Mouse (Mus musculus) CD4-positive, CD25-positive, alpha-beta regulatory T cell, adult 4 months (primary cell): ENCODE data around the gene G0s2. TPM values are rescaled to one million over a fixed set of nuclear protein-coding genes. Genes with fewer than 3 reads are reported as not detected.
A peak's percentile ranks its signal among the peaks of the same experiment; 100 is the strongest.
"Not testable (repeated sequence)": the region's sequence is repeated elsewhere in the genome, so short reads cannot be mapped to it uniquely, and the experiment has no call there.

Experiments used
- ATAC-seq: one replicate; pipeline ENCODE4 v1.8.0; 2017
- polyA plus RNA-seq, 2 experiments: library from polyadenylated mRNA; unstranded; fragments of 100-300 nt; shearing (Covaris generic); gene quantifications; one replicate each; pipeline ENCODE4 v1.2.1; 2017

Gene G0s2
- polyA plus RNA-seq, 2 experiments from 2014 or later = 1.1 to 1.5 TPM

DNA sequence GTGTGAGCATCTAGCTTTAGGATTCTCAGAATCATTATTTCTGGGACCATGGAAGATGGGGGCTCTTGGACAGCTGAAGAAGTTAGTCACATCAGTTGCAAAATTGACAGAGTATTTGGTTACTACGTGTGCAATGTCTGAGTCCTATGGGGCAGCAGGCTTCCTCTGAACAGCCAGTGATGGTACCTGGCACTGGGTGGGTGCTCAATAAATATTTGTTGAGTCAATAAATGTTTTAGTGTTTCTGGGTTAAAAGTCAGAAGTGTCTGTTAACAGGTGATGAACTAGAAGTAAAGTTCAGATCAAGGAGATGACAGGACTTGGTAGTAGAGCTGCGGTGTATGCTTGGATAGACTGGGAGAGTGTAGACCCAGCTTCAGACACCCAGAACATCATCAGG is 14.6 kb upstream of the G0s2 start:
- ATAC-seq = no peak

DNA sequence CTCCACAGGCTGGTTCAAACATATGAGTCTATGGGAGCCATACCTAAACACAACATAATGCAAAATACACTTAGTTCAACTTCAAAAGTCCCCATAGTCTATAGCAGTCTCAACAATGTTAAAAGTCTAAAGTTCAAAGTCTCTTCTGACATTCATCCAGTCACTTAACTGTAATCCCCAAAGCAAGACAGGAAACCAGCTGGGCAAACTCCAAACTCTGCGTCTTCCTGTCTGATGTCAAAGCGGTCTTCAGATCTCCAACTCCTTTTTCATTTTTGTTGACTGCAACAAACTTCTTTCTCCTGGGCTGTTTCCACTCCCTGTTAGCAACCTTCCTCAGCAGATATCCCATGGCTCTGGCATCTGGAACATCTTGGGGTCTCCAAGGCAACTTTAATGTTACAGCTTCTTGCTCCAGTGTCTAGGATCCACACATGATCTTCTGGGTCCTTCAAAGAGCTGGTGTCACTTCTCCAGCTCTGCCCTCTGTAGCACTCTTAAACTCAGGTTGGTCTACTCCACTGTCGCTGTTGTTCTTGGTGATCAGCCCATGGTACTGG is 12.8 kb upstream of the G0s2 start:
- not testable (repeated sequence) for ATAC-seq

- ATAC-seq = no peak
Measured at GRCm38 (mm10) chr1:193284228-193284779, 11.3 kb upstream of the G0s2 start.

DNA sequence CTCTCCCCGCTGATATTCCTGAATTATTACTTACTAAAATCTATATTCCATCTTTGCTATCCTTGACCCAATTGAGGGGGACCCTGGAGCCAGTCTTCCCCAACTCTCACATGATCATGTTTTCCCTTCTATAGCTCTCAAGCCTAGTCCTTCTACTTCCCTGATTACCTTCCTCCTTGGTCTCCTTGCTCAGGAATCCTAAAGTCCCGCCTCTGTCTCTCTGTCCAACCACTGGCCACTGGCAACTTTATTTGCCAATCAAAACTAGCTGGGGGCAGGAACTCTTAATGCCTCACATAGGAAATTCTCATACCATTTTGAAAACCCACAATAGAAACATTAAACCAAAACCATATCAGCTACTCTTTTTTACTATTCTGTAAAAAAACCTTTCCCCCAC is 8.3 kb upstream of the G0s2 start:
- ATAC-seq = no peak

DNA sequence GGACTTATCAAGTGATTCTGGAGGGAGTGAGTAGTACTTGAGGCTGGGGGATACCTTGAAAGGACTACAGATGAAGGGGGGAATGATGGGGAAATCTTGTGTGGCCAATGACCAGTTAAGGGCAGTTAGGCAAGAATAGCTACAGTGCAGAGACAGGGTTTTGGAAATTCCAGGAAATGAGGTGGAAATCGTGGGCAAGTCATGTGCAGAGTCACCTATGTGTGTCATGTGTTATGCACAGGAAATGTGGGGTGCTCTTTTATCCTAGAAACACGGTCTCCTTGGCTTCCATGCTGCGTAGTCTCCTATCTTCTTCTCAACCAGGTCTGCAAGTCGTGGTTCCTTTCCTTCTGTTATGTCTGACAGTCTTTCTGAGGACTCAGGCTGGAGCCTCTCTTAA is 6.5 kb upstream of the G0s2 start:
- ATAC-seq = no peak

- ATAC-seq = no peak
Measured at GRCm38 (mm10) chr1:193278414-193279045, 5.5 kb upstream of the G0s2 start.

GRCm38 (mm10) chr1:193274407-193275071 is 1.5 kb upstream of the G0s2 start:
- no peak for ATAC-seq

GRCm38 (mm10) chr1:193272137-193272915 is 691 bp downstream of the G0s2 start:
- ATAC-seq = peak; percentile 23

- ATAC-seq = no peak
Measured at GRCm38 (mm10) chr1:193270965-193271763, 1.9 kb downstream of the G0s2 start.

DNA sequence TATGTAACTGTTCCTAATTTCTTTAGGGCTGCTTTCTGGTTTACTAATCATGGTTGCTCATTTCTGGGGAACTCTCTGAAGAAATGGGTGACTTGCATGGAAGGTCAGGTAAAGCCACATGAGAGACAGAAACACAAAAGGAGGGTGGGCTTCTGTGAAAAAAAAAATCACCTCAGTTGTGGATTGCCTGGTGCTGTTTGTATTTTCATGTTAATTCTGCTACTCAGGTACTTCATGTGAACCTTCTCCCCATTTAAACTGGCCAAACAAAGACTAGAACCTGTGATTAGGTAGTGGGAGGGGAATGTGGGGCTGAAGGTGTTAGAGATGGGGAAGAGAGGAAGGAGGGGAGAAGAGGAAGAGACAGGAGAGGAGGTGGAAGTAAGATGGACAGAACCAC is 7.3 kb downstream of the G0s2 start:
- no peak for ATAC-seq

DNA sequence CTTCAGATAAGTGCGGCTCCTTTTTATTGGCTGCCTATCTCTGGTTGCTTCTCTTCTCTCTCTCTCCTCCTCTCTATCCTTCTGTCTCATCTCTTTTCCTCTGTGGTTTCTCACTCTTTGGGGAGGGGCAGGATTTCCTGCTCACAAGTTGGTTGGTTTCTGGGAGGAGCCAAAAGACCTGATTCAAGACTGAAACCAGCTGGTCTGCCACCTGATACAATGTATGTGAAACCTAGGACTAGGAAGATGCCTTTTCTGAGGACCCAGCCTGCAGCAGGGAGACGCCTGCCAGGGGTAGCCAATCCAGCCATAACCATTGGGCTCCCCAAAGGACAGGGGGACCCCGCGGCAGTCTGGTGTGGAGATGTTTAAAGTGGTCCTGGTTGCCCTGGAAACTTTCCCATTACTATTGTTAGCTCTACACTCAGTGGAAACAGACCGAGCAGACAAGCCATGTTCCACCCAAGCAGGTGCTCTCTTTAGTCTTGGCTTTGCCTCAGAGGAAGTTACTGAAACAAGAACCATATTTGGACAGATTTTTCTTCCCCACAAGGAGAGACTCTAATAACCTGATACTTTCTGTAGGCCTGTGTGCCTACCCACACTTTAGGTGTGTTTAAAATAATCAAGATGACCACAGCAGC is 8.9 kb downstream of the G0s2 start, which contains the start of gene Hsd11b1:
TSS of gene Hsd11b1 (minus strand) at position 121 of the 644 bp plus-strand sequence.
- ATAC-seq = peak; percentile 98

- peak; percentile 4 for ATAC-seq
Measured at GRCm38 (mm10) chr1:193263026-193263907, 9.8 kb downstream of the G0s2 start.

GRCm38 (mm10) chr1:193261897-193262548 is 11.0 kb downstream of the G0s2 start:
- no peak for ATAC-seq

GRCm38 (mm10) chr1:193259559-193259958 is 13.5 kb downstream of the G0s2 start:
- ATAC-seq = no peak

DNA sequence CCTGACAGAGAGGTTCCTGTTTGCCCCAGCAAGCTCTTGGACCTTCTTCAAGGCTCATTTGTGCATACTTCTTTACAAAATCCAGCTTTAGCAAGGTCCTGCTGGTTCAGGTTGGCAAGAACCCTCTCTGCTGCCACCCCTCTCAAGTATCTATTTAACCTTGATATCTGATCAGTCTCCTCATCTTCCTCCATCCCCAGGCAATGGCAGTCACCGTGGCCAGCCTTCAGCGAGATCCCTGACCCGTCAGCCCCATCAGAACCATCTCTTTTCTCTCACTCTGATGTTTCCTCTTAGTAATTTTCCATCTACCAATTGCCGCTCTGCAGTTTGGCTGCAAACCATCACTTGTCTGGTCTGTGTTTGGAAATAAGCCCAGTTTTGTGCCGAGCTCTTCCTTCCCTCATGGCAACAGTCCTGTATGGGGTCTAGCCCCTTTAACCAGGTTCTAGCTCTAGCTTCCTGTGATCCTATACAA is 16.4 kb downstream of the G0s2 start:
- ATAC-seq = no peak

- ATAC-seq = no peak
Measured at GRCm38 (mm10) chr1:193256289-193256577, 16.8 kb downstream of the G0s2 start.

DNA sequence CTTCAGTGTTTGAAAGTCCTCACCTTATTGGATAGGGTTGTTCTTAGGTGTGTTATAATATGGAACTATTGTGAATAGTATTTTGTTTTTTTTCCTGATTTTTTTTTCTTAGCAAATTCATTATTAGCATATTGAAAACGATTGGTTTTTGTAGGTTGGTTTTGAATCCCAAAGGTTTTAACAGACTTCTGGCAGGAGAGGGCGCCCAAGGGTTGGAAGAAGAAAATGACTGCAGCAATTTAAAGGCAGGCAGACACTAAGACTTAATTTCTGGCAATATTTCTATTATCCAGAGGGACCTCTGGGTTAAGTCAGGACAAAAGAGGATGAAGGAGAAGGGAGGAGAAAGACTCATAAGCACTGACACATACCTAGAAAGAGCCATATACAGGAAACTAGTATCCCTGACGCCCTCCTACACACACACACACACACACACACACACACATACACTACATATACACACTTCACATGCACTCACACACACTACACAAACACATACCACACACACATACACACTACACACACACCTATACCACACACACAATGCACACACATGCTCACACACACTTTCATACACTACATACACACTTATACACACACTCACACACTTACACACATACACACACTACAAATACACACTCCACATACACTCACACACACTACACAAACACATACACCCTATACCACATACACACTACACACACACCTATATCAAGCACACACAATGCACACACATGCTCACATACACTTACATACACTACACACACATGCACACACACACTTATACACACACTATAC is 17.3 kb downstream of the G0s2 start:
- peak; percentile 78 for ATAC-seq

DNA sequence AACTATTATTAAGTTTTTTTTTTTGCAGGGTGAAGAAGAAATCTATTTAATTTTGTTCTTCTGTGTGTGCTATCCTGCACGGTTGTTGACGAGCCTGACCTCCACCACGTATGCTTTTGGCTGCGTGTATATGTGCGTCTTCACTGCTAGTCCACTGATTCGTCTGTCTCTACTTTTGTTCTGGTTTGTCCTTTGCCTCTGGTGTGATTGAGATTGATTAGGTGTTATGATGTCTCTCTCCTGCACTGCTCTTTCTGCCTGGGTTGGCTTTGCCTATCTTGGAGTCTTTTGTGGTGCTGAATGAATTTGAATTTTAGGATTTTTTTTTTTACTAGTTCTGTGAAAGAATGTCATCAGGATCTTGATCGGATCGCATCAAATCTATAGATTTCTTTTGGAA is 18.0 kb downstream of the G0s2 start:
- no peak for ATAC-seq

- ATAC-seq = not testable (repeated sequence)
Measured at GRCm38 (mm10) chr1:193253895-193254294, 19.1 kb downstream of the G0s2 start.
